Mouse (Mus musculus) CH12.LX (cell line): ENCODE data around the gene Prr36. TPM values are rescaled to one million over a fixed set of nuclear protein-coding genes. Genes with fewer than 3 reads are reported as not detected.

Source experiments
- DNase-seq: peaks from one replicate; pipeline ENCODE4 v3.0.0-alpha.2; 2013; ENCODE audit errors: extremely low read depth
- H3K27ac ChIP-seq: 2 replicates; pipeline ENCODE4 v1.5.1; 2012; ENCODE audit warnings: low read depth, mild to moderate bottlenecking, control low read depth, moderate library complexity; ENCODE audit not compliant: insufficient read depth
- H3K27me3 ChIP-seq: replicated peaks from 2 replicates; pipeline ENCODE3; 2012; ENCODE audit warnings: inconsistent platforms
- H3K36me3 ChIP-seq, 2 experiments: replicated peaks in 1 of 2; 2 replicates each; pipeline versions ENCODE3 to v1.6.1; 2012; ENCODE audit warnings: inconsistent platforms in 1 of 2, low read length in 1 of 2, mild to moderate bottlenecking in 1 of 2, mixed read lengths in 1 of 2, moderate library complexity in 1 of 2; ENCODE audit not compliant: control insufficient read depth in 1 of 2, insufficient read depth in 1 of 2
- H3K4me1 ChIP-seq, 2 experiments: 2 replicates each; pipeline ENCODE4 v1.6.1; 2012; ENCODE audit warnings: inconsistent platforms in 1 of 2, moderate library complexity in 1 of 2; ENCODE audit not compliant: insufficient read depth in 2 of 2, control insufficient read depth in 1 of 2
- H3K4me2 ChIP-seq: 2 replicates; pipeline ENCODE4 v1.6.1; 2012; ENCODE audit warnings: low read depth, mild to moderate bottlenecking, control low read depth; ENCODE audit not compliant: poor library complexity, insufficient read depth, severe bottlenecking
- H3K4me3 ChIP-seq, 3 experiments: fragments of 150-350 bp in 1 of 3; sonication (generic) in 1 of 3; replicated peaks in 1 of 3; 2 replicates each; pipeline versions ENCODE3 to v1.5.1; 2011 to 2012; ENCODE audit warnings: low read depth in 2 of 3, low read length in 2 of 3, mild to moderate bottlenecking in 2 of 3, moderate library complexity in 2 of 3, control low read depth in 1 of 3, improper control_type of control experiment in 1 of 3, inconsistent platforms in 1 of 3, mixed read lengths in 1 of 3; ENCODE audit not compliant: poor library complexity in 1 of 3
- H3K79me2 ChIP-seq: replicated peaks from 2 replicates; pipeline ENCODE4 v1.6.1; 2012; ENCODE audit warnings: mild to moderate bottlenecking, moderate library complexity; ENCODE audit not compliant: control insufficient read depth, poor library complexity, insufficient read depth, severe bottlenecking; ENCODE audit errors: extremely low read depth
- H3K9ac ChIP-seq: 2 replicates; pipeline ENCODE4 v1.6.1; 2012; ENCODE audit warnings: low read depth, mild to moderate bottlenecking, control low read depth, moderate library complexity; ENCODE audit not compliant: insufficient read depth
- H3K9me3 ChIP-seq: replicated peaks from 2 replicates; pipeline ENCODE3; 2012; ENCODE audit warnings: low read length, inconsistent platforms, mixed read lengths
- BHLHE40 ChIP-seq: IDR thresholded peaks from 2 replicates; pipeline ENCODE4 v1.6.1; 2011; ENCODE audit warnings: mild to moderate bottlenecking, low read depth, low read length, improper control_type of control experiment
- CHD1 ChIP-seq: IDR thresholded peaks from 2 replicates; pipeline ENCODE4 v1.6.1; 2012; ENCODE audit warnings: low read depth, low read length, improper control_type of control experiment, inconsistent platforms
- CHD2 ChIP-seq: IDR thresholded peaks from 2 replicates; pipeline ENCODE4 v1.6.1; 2011; ENCODE audit warnings: low read length, improper control_type of control experiment
- GABPA ChIP-seq: IDR thresholded peaks from 2 replicates; pipeline ENCODE4 v1.6.1; 2012; ENCODE audit warnings: low read depth, low read length, improper control_type of control experiment, inconsistent platforms; ENCODE audit not compliant: insufficient replicate concordance
- JUND ChIP-seq: conservative IDR thresholded peaks from 2 replicates; pipeline ENCODE4 v1.6.1; 2011; ENCODE audit warnings: low read depth, low read length, improper control_type of control experiment
- MAFK ChIP-seq: IDR thresholded peaks from 2 replicates; pipeline ENCODE4 v1.6.1; 2011; ENCODE audit warnings: low read length, improper control_type of control experiment; ENCODE audit not compliant: insufficient replicate concordance
- MAX ChIP-seq: IDR thresholded peaks from 2 replicates; pipeline ENCODE4 v1.6.1; 2011; ENCODE audit warnings: low read length, improper control_type of control experiment
- MEF2A ChIP-seq: IDR thresholded peaks from 2 replicates; pipeline ENCODE4 v1.6.1; 2014; ENCODE audit warnings: low read depth, mild to moderate bottlenecking, inconsistent platforms, low read length, improper control_type of control experiment, borderline replicate concordance
- MXI1 ChIP-seq: IDR thresholded peaks from 2 replicates; pipeline ENCODE4 v1.6.1; 2011; ENCODE audit warnings: mild to moderate bottlenecking, low read depth, low read length, improper control_type of control experiment
- NELFE ChIP-seq: IDR thresholded peaks from 2 replicates; pipeline ENCODE4 v1.6.1; 2011; ENCODE audit warnings: low read depth, low read length, improper control_type of control experiment
- NRF1 ChIP-seq: IDR thresholded peaks from 2 replicates; pipeline ENCODE4 v1.6.1; 2014; ENCODE audit warnings: low read depth, mild to moderate bottlenecking, inconsistent platforms, low read length, improper control_type of control experiment, moderate library complexity
- POLR2AphosphoS2 ChIP-seq: IDR thresholded peaks from 2 replicates; pipeline ENCODE4 v1.6.1; 2011; ENCODE audit warnings: low read depth, low read length, improper control_type of control experiment
- RCOR1 ChIP-seq: conservative IDR thresholded peaks from 2 replicates; pipeline ENCODE4 v1.6.1; 2012; ENCODE audit warnings: low read depth, mild to moderate bottlenecking, inconsistent platforms, low read length, improper control_type of control experiment
- SIN3A ChIP-seq: IDR thresholded peaks from 2 replicates; pipeline ENCODE4 v1.6.1; 2012; ENCODE audit warnings: low read length, improper control_type of control experiment, inconsistent platforms
- TBP ChIP-seq: conservative IDR thresholded peaks from 2 replicates; pipeline ENCODE4 v1.6.1; 2011; ENCODE audit warnings: low read depth, low read length, improper control_type of control experiment
- UBTF ChIP-seq: IDR thresholded peaks from 2 replicates; pipeline ENCODE4 v1.6.1; 2012; ENCODE audit warnings: low read depth, mild to moderate bottlenecking, inconsistent platforms, low read length, improper control_type of control experiment, moderate library complexity
- USF1 ChIP-seq: IDR thresholded peaks from 2 replicates; pipeline ENCODE4 v1.6.1; 2014; ENCODE audit warnings: low read depth, mild to moderate bottlenecking, inconsistent platforms, low read length, improper control_type of control experiment
- USF2 ChIP-seq: conservative IDR thresholded peaks from 2 replicates; pipeline ENCODE4 v1.6.1; 2011; ENCODE audit warnings: low read depth, low read length, improper control_type of control experiment
- dilution Hi-C: fragments of 300-500 bp; cut with MboI; formaldehyde crosslinking; loops from 2 replicates; pipeline ENCODE4 v1.14.3; 2020; ENCODE audit warnings: low sequenced_read_pairs; ENCODE audit not compliant: extremely low pct_unique_long_range_greater_than_20kb, extremely low pct_ligation_motif_present
- in situ Hi-C: fragments of 300-500 bp; cut with MboI; formaldehyde crosslinking; loops from 3 replicates; pipeline ENCODE4 v1.14.3; 2019; ENCODE audit warnings: low sequenced_read_pairs, low pct_ligation_motif_present, low pct_unique_long_range_greater_than_20kb, mixed read lengths
- polyA plus RNA-seq: library from polyadenylated mRNA; unstranded; fragments of >175 nt; gene quantifications from 2 replicates; pipeline ENCODE4 v1.2.1, GENCODE M21; 2012; ENCODE audit warnings: low read depth; ENCODE audit not compliant: insufficient read length
- total RNA-seq, 2 experiments: library from RNA; depleted of rRNA; stranded (reverse); fragments of 300-350 nt in 1 of 2; fragments of >200 nt in 1 of 2; gene quantifications; 2 replicates each; pipeline ENCODE4 v1.2.3; 2012 to 2014

The Prr36 gene
- total and polyA plus RNA-seq, 3 experiments = 0.05 to 0.59 (median 0.13) TPM

GRCm38 (mm10) chr8:4245737-4246136 lies 28.5 kb upstream of the Prr36 start:
- Histone ChIP-seq H3K4me1 (peaks cover 3 to 5% of the 10 kb centered on the region in 2 experiments; a peak in 3 of 4 replicates), H3K36me3 (peaks cover 79 to 99% of the 10 kb centered on the region in 2 experiments), H3K9me3 (no peaks in the 10 kb centered on the region), H3K27ac (no peak overlapping the region), H3K79me2 (peaks cover 5% of the 10 kb centered on the region; the same call in 1 of the 2 replicates), H3K4me3 (no peak overlapping the region), H3K9ac (no peak overlapping the region), H3K27me3 (no peaks in the 10 kb centered on the region), H3K4me2 (no peak overlapping the region)
- dilution Hi-C loops = no loop called here
- in situ Hi-C loops = no loop called here
- DNase-seq = no peak
- TF ChIP-seq POLR2AphosphoS2 (no peak), CHD2 (no peak), MAFK (no peak), UBTF (no peak), SIN3A (no peak), USF1 (no peak), CHD1 (no peak), GABPA (no peak), NRF1 (no peak), MAX (no peak), JUND (no peak), RCOR1 (no peak), USF2 (no peak), NELFE (no peak), MXI1 (no peak), TBP (no peak)
- TF ChIP-seq, all 38 proteins: peak for 0

DNA sequence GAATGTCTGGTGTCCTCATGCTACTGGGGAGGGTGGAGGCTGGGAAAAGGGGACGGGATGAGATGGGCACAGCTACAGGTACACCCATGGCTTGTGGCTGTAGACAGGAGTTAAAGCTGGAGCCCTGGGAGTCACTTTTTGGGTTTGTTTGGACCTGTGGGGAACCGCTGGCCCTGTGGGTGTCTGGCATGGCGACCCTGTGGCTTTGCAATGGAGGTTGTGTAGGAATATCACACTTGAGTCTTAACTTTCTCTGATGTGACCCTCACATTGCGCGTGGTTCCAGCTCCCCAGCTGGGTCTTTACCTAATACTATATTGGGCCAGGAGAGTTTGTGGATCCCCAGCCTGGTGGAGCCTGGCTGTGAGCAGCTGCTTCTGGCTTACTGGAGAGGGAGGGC lies 27.8 kb upstream of the Prr36 start:
- TF ChIP-seq MEF2A (no peak), BHLHE40 (no peak)
- TF ChIP-seq, all 38 proteins: peak for 0
- H3K9ac ChIP-seq = no peak overlapping the region
- H3K27ac ChIP-seq = no peak overlapping the region
- peaks cover 11% of the 10 kb centered on the region for H3K79me2 ChIP-seq
- H3K27me3 ChIP-seq = no peaks in the 10 kb centered on the region
- H3K36me3 ChIP-seq = peaks cover 75 to 99% of the 10 kb centered on the region in 2 experiments
- no peak overlapping the region for H3K4me2 ChIP-seq
- dilution Hi-C loops (no loop called here), in situ Hi-C loops (no loop called here)
- DNase-seq = no peak
- H3K4me1 ChIP-seq = peaks cover 5 to 12% of the 10 kb centered on the region in 2 experiments
- H3K9me3 ChIP-seq = no peaks in the 10 kb centered on the region
- H3K4me3 ChIP-seq = no peak overlapping the region
